Mouse (Mus musculus): ENCODE measurements around the gene Nnmt. TPM values are rescaled to one million over a fixed set of nuclear protein-coding genes. Genes with fewer than 3 reads are reported as not detected.

Gene Nnmt
- polyA plus RNA-seq (2015; fragmentation: Nextera tagmentation; extraction: Ambion mirVana), result 1.9 and 2.6 TPM in 2 replicates

GRCm38 (mm10) chr9:48604939-48605598, at the start of gene Nnmt:
Nnmt (minus strand) TSS chr9:48605153.
- Histone ChIP-seq H3K9ac (ENCODE audit: low read depth, low read length) (no peak within 1 kb of the TSS), H3K27ac (ENCODE audit: low read depth, low read length) (no peak within 1 kb of the TSS), H3K4me3 (ENCODE audit: low read length) (no peak within 1 kb of the TSS), H3K9me3 (ENCODE audit: control insufficient read depth, low read length) (no peaks in the 10 kb centered on the region), H3K4me2 (ENCODE audit: low read length) (no peak within 1 kb of the TSS), H3K27me3 (replicated peaks; ENCODE audit: control insufficient read depth, insufficient read depth, low read length) (no peaks in the 10 kb centered on the region), H3K36me3 (ENCODE audit: control insufficient read depth, insufficient read depth, low read length) (no peaks in the 10 kb centered on the region), H3K4me1 (ENCODE audit: control insufficient read depth, insufficient read depth, low read depth, low read length) (no peaks in the 10 kb centered on the region)
- WGBS, result 59% methylated on average over 8 of the region's 8 CpGs
- no peak for ATAC-seq

DNA sequence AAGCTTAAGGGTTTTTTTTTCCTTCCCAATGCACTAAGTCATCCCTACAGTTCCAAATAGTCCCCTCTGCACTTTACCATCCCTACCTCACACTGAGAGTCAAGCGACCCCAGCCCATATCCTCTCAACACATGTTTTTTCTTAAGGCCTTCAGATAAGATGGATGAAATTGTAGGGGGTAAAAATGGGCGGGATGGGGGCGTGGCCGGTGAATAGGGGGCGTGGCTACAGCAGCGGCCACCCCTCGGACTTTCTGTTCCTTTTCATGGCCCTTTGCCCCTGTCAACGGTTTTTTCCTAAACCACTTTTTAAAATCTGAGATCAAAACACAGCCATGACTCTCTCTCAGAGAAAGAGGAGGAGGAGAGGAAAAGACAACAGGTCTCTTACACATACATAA, 49.8 kb upstream of the Nnmt start:
- H3K4me3 ChIP-seq (ENCODE audit: low read length), result no peak overlapping the region
- no peaks in the 10 kb centered on the region for H3K27me3 ChIP-seq (replicated peaks; ENCODE audit: control insufficient read depth, insufficient read depth, low read length)
- no peak for ATAC-seq
- H3K27ac ChIP-seq (ENCODE audit: low read depth, low read length), result no peak overlapping the region
- 7% methylated on average over 8 of the region's 8 CpGs for WGBS
- H3K9me3 ChIP-seq (ENCODE audit: control insufficient read depth, low read length), result peaks cover 3% of the 10 kb centered on the region; the same call in 1 of the 2 replicates
- H3K4me1 ChIP-seq (ENCODE audit: control insufficient read depth, insufficient read depth, low read depth, low read length), result no peaks in the 10 kb centered on the region
- H3K4me2 ChIP-seq (ENCODE audit: low read length), result no peak overlapping the region
- no peak overlapping the region for H3K9ac ChIP-seq (ENCODE audit: low read depth, low read length)
- no peaks in the 10 kb centered on the region for H3K36me3 ChIP-seq (ENCODE audit: control insufficient read depth, insufficient read depth, low read length)

GRCm38 (mm10) chr9:48653399-48654070, 48.6 kb upstream of the Nnmt start:
- Histone ChIP-seq H3K9ac (ENCODE audit: low read depth, low read length) (no peak overlapping the region), H3K4me2 (ENCODE audit: low read length) (no peak overlapping the region), H3K4me1 (ENCODE audit: control insufficient read depth, insufficient read depth, low read depth, low read length) (peaks cover 8% of the 10 kb centered on the region), H3K27me3 (replicated peaks; ENCODE audit: control insufficient read depth, insufficient read depth, low read length) (no peaks in the 10 kb centered on the region), H3K9me3 (ENCODE audit: control insufficient read depth, low read length) (no peaks in the 10 kb centered on the region), H3K36me3 (ENCODE audit: control insufficient read depth, insufficient read depth, low read length) (no peaks in the 10 kb centered on the region), H3K27ac (ENCODE audit: low read depth, low read length) (no peak overlapping the region), H3K4me3 (ENCODE audit: low read length) (no peak overlapping the region)
- 53% methylated on average over 7 of the region's 7 CpGs for WGBS
- ATAC-seq, result no peak

DNA sequence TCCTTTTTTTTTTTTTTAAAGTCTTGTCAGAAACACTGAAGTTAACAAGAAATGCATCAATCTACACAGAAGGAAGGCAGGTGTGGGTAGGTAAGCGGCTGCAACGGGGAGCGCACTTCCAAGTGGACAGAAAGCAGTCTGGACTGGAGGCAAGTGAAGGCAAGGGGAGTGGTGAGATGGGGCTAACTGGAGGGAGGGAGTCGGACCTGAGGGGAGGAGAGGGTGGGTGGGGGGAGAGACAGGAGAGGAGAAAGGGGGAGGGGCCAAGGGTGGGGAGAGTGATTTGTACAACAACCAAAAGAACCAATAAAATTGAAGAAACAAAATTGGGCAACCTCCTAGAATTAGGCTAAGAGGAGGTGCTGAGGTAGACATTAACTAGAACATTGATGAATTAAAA, 47.1 kb upstream of the Nnmt start:
- no peak for ATAC-seq
- no peak overlapping the region for H3K27ac ChIP-seq (ENCODE audit: low read depth, low read length)
- H3K4me1 ChIP-seq (ENCODE audit: control insufficient read depth, insufficient read depth, low read depth, low read length), result peaks cover 8% of the 10 kb centered on the region
- no peaks in the 10 kb centered on the region for H3K27me3 ChIP-seq (replicated peaks; ENCODE audit: control insufficient read depth, insufficient read depth, low read length)
- H3K36me3 ChIP-seq (ENCODE audit: control insufficient read depth, insufficient read depth, low read length), result no peaks in the 10 kb centered on the region
- WGBS, result 45% methylated on average over 4 of the region's 4 CpGs
- no peaks in the 10 kb centered on the region for H3K9me3 ChIP-seq (ENCODE audit: control insufficient read depth, low read length)
- no peak overlapping the region for H3K4me3 ChIP-seq (ENCODE audit: low read length)
- H3K9ac ChIP-seq (ENCODE audit: low read depth, low read length), result no peak overlapping the region
- H3K4me2 ChIP-seq (ENCODE audit: low read length), result no peak overlapping the region

DNA sequence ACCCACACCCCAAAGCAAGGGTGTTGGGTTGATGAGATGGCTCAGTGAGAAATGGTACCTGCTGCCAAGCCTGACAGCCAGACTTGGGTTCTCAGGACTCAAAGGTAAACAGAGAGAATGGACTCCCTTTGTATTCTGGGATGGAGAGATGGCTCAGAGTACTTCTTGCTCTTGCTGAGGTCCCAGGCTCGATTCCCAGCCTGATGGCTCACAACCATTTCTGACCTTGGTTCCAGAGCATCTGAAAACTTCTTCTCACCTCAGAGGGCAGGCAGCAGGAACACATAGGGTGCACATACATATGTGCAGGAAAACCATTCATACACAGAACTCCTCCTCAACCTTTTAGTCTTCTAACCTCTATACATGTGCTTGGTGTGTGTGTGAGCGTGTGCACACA, 45.9 kb upstream of the Nnmt start:
- no peak overlapping the region for H3K9ac ChIP-seq (ENCODE audit: low read depth, low read length)
- H3K27me3 ChIP-seq (replicated peaks; ENCODE audit: control insufficient read depth, insufficient read depth, low read length), result no peaks in the 10 kb centered on the region
- H3K9me3 ChIP-seq (ENCODE audit: control insufficient read depth, low read length), result no peaks in the 10 kb centered on the region
- peaks cover 8% of the 10 kb centered on the region for H3K4me1 ChIP-seq (ENCODE audit: control insufficient read depth, insufficient read depth, low read depth, low read length)
- no peak overlapping the region for H3K4me2 ChIP-seq (ENCODE audit: low read length)
- no peaks in the 10 kb centered on the region for H3K36me3 ChIP-seq (ENCODE audit: control insufficient read depth, insufficient read depth, low read length)
- no peak overlapping the region for H3K27ac ChIP-seq (ENCODE audit: low read depth, low read length)
- no peak for ATAC-seq
- no peak overlapping the region for H3K4me3 ChIP-seq (ENCODE audit: low read length)
- 87% methylated on average over 2 of the region's 2 CpGs for WGBS

DNA sequence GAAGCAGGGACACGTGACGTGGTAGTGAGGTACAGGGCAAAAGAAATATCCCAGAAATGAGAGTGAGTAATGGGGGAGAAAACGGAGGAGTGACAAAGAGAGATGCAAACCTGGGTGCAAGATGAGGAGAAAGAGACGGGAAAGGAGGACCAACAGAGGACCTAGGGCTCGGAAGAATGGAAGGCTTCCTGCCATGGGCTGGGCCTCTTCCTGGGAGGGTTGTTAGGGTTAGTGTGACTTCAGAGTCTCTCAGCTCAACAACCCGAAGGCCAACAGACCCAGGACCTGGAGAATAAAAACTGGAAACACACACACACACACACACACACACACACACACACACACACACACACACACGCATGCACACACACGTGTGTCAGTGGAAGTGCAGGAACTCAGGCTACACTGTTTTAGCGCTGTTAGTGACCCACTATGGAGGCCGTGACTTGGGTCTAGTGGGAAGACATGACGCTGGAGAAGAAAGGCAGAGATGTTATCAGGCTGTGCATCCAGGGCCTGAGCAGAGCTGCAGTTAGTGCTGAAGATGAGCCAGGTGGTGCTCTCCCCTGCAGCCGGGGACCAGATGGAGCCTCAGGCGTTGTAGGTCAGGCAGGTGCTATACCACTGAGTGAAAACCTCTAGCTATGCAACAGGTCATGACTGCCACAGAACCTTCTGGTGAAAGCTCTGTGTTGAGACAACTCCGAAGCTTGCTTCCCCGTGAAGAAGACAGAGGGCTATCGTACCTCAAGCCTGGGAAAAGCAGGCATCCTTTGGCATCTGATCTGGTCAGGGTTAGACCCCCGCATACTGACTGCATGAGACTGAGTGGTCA, 45.1 kb upstream of the Nnmt start:
- no peaks in the 10 kb centered on the region for H3K36me3 ChIP-seq (ENCODE audit: control insufficient read depth, insufficient read depth, low read length)
- peak overlapping the region; percentile 46 for H3K4me2 ChIP-seq (ENCODE audit: low read length)
- H3K27me3 ChIP-seq (replicated peaks; ENCODE audit: control insufficient read depth, insufficient read depth, low read length), result no peaks in the 10 kb centered on the region
- H3K9ac ChIP-seq (ENCODE audit: low read depth, low read length), result no peak overlapping the region
- H3K4me1 ChIP-seq (ENCODE audit: control insufficient read depth, insufficient read depth, low read depth, low read length), result peaks cover 8% of the 10 kb centered on the region
- 29% methylated on average over 17 of the region's 17 CpGs for WGBS
- no peak overlapping the region for H3K4me3 ChIP-seq (ENCODE audit: low read length)
- ATAC-seq, result 0 out of 2 replicates have a peak, but pooled peaks have one; percentile 28
- no peak overlapping the region for H3K27ac ChIP-seq (ENCODE audit: low read depth, low read length)
- no peaks in the 10 kb centered on the region for H3K9me3 ChIP-seq (ENCODE audit: control insufficient read depth, low read length)

- WGBS, result 1% methylated on average over 20 of the region's 22 CpGs
- H3K36me3 ChIP-seq (ENCODE audit: control insufficient read depth, insufficient read depth, low read length), result no peaks in the 10 kb centered on the region
- H3K9ac ChIP-seq (ENCODE audit: low read depth, low read length), result peak overlapping the region; percentile 50; the same call in 1 of the 2 replicates
- peak; percentile 56 for ATAC-seq
- peak overlapping the region; percentile 20; the same call in 1 of the 2 replicates for H3K27ac ChIP-seq (ENCODE audit: low read depth, low read length)
- no peaks in the 10 kb centered on the region for H3K9me3 ChIP-seq (ENCODE audit: control insufficient read depth, low read length)
- H3K4me2 ChIP-seq (ENCODE audit: low read length), result peak overlapping the region; percentile 46
- H3K27me3 ChIP-seq (replicated peaks; ENCODE audit: control insufficient read depth, insufficient read depth, low read length), result no peaks in the 10 kb centered on the region
- peak overlapping the region; percentile 20; the same call in 1 of the 2 replicates for H3K4me3 ChIP-seq (ENCODE audit: low read length)
- H3K4me1 ChIP-seq (ENCODE audit: control insufficient read depth, insufficient read depth, low read depth, low read length), result peaks cover 8% of the 10 kb centered on the region
These were observed 44.3 kb upstream of the Nnmt start for GRCm38 (mm10) chr9:48649098-48649766.

DNA sequence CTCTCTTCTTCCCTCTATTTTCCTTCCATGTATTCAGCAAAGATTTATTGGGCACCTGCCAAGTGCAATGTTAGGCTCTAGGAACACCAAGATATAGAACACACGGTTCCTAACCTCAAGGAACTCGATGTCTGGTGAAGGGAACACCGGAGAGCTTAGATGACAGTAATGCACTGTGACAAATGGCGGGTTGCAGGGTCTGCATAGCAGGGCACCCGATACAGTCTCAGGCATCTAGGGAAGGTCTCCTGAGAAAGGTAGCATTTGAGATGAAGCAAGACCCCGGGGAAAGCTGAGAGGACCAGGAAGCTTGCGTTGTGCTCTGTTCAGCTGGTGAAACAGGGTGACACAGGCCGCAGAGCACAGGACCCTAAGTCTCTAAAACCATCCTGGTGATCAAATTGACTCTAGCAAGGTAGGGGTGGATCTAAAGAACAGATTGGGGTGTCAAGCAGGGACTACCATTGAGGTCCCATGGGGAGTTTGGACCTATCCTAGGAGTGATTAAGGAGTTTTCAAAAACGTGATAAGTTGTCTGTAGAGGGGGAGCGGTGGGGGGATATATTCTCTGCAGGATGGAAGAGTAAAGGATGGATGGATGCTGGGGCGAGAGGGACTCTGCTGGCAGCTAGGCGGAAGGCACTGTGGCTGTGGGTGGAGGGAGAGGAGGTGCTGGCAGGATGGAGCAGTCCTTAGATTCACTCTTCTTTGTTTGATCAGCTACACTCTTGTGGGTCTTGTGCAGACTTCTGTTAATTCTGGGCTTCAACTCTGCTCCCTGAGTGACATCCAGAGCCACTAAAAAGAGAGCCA, 43.5 kb upstream of the Nnmt start:
- ATAC-seq, result no peak
- Histone ChIP-seq H3K9ac (ENCODE audit: low read depth, low read length) (no peak overlapping the region), H3K4me2 (ENCODE audit: low read length) (peak overlapping the region; percentile 46), H3K27ac (ENCODE audit: low read depth, low read length) (no peak overlapping the region), H3K4me1 (ENCODE audit: control insufficient read depth, insufficient read depth, low read depth, low read length) (peaks cover 8% of the 10 kb centered on the region), H3K4me3 (ENCODE audit: low read length) (no peak overlapping the region), H3K36me3 (ENCODE audit: control insufficient read depth, insufficient read depth, low read length) (no peaks in the 10 kb centered on the region), H3K9me3 (ENCODE audit: control insufficient read depth, low read length) (no peaks in the 10 kb centered on the region), H3K27me3 (replicated peaks; ENCODE audit: control insufficient read depth, insufficient read depth, low read length) (no peaks in the 10 kb centered on the region)
- 34% methylated on average over 12 of the region's 12 CpGs for WGBS

All from hindbrain, embryonic 16.5 days (tissue).